Mouse (Mus musculus) C2C12 (cell line): ENCODE results near the gene Ppp2r5a. TPM values are rescaled to one million over a fixed set of nuclear protein-coding genes. Genes with fewer than 3 reads are reported as not detected.
A peak's percentile ranks its signal among the peaks of the same experiment; 100 is the strongest.

Experiments
- H3K27me3 ChIP-seq: one replicate; pipeline ENCODE4 v1.6.1; 2011; ENCODE audit not compliant: control insufficient read depth, insufficient read depth, insufficient read length
- H3K36me3 ChIP-seq: one replicate; pipeline ENCODE4 v1.6.1; 2011; ENCODE audit not compliant: control insufficient read depth, insufficient read depth
- H3K4me3 ChIP-seq: one replicate; pipeline ENCODE4 v1.5.1; 2011; ENCODE audit warnings: mild to moderate bottlenecking, control low read depth; ENCODE audit not compliant: poor library complexity, insufficient read depth, severe bottlenecking
- H3K79me2 ChIP-seq: one replicate; pipeline ENCODE4 v1.6.1; 2011; ENCODE audit not compliant: control insufficient read depth, insufficient read depth
- H3K79me3 ChIP-seq: one replicate; pipeline ENCODE4 v1.6.1; 2011; ENCODE audit warnings: low read depth, control low read depth
- H3ac ChIP-seq: one replicate; pipeline ENCODE3; 2011; ENCODE audit warnings: low read depth; ENCODE audit not compliant: control insufficient read depth, insufficient read length
- CEBPB ChIP-seq: IDR thresholded peaks from one replicate; pipeline ENCODE4 v1.6.1; 2011; ENCODE audit warnings: low read depth, mild to moderate bottlenecking, control low read depth, moderate library complexity
- CTCF ChIP-seq: IDR thresholded peaks from one replicate; pipeline ENCODE4 v1.5.1; 2011; ENCODE audit not compliant: control insufficient read depth, insufficient read depth, insufficient read length
- FOSL1 ChIP-seq: IDR thresholded peaks from one replicate; pipeline ENCODE4 v1.8.0; 2011; ENCODE audit warnings: mild to moderate bottlenecking, low read length; ENCODE audit not compliant: poor library complexity, insufficient read depth, severe bottlenecking
- MAX ChIP-seq: IDR thresholded peaks from one replicate; pipeline ENCODE4 v1.6.1; 2011; ENCODE audit warnings: mild to moderate bottlenecking, control low read depth
- MYOD1 ChIP-seq: IDR thresholded peaks from one replicate; pipeline ENCODE4 v1.6.1; 2011; ENCODE audit warnings: low read depth; ENCODE audit not compliant: control insufficient read depth, insufficient read length
- MYOG ChIP-seq: IDR thresholded peaks from one replicate; pipeline ENCODE4 v1.6.1; 2011; ENCODE audit not compliant: control insufficient read depth, insufficient read length; ENCODE audit errors: extremely low read depth
- USF1 ChIP-seq: IDR thresholded peaks from one replicate; pipeline ENCODE4 v1.6.1; 2011; ENCODE audit warnings: low read depth, mild to moderate bottlenecking, control low read depth, moderate library complexity
- polyA plus RNA-seq: library from polyadenylated mRNA; unstranded; fragments of >200 nt; fragmentation: generic; extraction: Trizol; gene quantifications from one replicate; pipeline ENCODE4 v1.2.1, GENCODE M21; 2012; ENCODE audit warnings: missing spikeins

The Ppp2r5a gene
- polyA plus RNA-seq, 1 experiment, result 21.5 TPM

DNA sequence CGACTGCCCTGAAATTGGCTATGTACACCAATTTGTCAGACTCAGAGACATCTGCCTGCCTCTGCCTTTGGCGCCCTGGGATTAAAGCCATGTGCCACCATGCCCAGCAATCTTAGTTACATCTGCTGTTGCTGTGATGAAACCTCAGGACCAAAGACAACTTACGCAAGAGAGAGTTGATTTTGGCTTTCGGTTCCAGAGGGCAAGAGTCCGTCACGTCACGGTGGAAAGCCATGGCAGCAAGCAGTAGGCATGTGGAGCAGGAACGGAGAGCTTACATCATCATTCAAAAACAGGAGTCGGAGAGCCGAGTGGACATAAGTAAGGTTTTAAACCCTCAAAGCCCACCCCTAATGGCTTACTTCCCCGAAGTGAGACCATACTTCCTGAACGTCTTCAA, 42.3 kb upstream of the Ppp2r5a start:
- TF ChIP-seq MYOG (no peak), CEBPB (peak; percentile 8)
- H3ac ChIP-seq, result no peak overlapping the region
- H3K4me3 ChIP-seq, result no peak overlapping the region

GRCm38 (mm10) chr1:191444467-191444866, 41.4 kb upstream of the Ppp2r5a start:
- no peaks in the 10 kb centered on the region for H3K27me3 ChIP-seq
- H3K36me3 ChIP-seq, result no peaks in the 10 kb centered on the region
- H3K4me3 ChIP-seq, result no peak overlapping the region
- TF ChIP-seq MYOD1, result no peak
- no peak for TF ChIP-seq USF1
- no peak for TF ChIP-seq CTCF
- TF ChIP-seq MAX, result no peak
- no peak for TF ChIP-seq CEBPB
- no peak for TF ChIP-seq MYOG
- TF ChIP-seq FOSL1, result no peak
- no peaks in the 10 kb centered on the region for H3K79me3 ChIP-seq
- H3ac ChIP-seq, result no peak overlapping the region
- no peaks in the 10 kb centered on the region for H3K79me2 ChIP-seq

More for the DNA sequence above, 42.3 kb upstream of the Ppp2r5a start:
- no peaks in the 10 kb centered on the region for H3K79me2 ChIP-seq
- H3K79me3 ChIP-seq, result no peaks in the 10 kb centered on the region
- H3K36me3 ChIP-seq, result no peaks in the 10 kb centered on the region
- H3K27me3 ChIP-seq, result no peaks in the 10 kb centered on the region

- Histone ChIP-seq H3K4me3 (no peak overlapping the region), H3ac (no peak overlapping the region), H3K27me3 (no peaks in the 10 kb centered on the region), H3K36me3 (no peaks in the 10 kb centered on the region), H3K79me2 (no peaks in the 10 kb centered on the region), H3K79me3 (no peaks in the 10 kb centered on the region)
- TF ChIP-seq USF1, result no peak
- TF ChIP-seq MAX, result no peak
- no peak for TF ChIP-seq CTCF
- TF ChIP-seq MYOD1, result no peak
- TF ChIP-seq FOSL1, result no peak
- no peak for TF ChIP-seq MYOG
- TF ChIP-seq CEBPB, result no peak
Measured at GRCm38 (mm10) chr1:191439011-191439410, 35.9 kb upstream of the Ppp2r5a start.

DNA sequence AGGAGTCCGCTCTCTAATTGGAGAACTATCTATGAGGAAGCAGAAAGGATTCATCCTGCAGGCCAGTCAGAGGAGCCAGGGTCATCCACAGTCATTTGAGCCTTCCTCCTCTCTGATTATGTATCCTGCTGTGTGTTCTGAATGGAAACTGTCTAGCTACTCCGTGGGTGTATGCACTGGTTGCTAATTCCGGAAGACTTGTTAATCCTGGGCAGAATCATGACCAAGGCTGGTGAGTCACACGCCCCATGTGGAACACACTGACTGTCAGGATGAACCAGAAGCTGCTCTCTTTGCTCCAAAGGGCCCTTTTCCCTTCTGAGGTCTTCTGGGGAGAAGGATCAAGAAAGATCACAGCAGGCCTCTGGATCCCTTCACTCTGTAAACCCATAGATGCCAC, 35.5 kb upstream of the Ppp2r5a start:
- H3K27me3 ChIP-seq, result no peaks in the 10 kb centered on the region
- peak; percentile 13 for TF ChIP-seq USF1
- TF ChIP-seq FOSL1, result peak; percentile 6
- no peak for TF ChIP-seq MYOG
- TF ChIP-seq CTCF, result no peak
- TF ChIP-seq MYOD1, result no peak
- no peaks in the 10 kb centered on the region for H3K79me2 ChIP-seq
- H3K4me3 ChIP-seq, result no peak overlapping the region
- H3ac ChIP-seq, result no peak overlapping the region
- no peaks in the 10 kb centered on the region for H3K36me3 ChIP-seq
- H3K79me3 ChIP-seq, result no peaks in the 10 kb centered on the region

DNA sequence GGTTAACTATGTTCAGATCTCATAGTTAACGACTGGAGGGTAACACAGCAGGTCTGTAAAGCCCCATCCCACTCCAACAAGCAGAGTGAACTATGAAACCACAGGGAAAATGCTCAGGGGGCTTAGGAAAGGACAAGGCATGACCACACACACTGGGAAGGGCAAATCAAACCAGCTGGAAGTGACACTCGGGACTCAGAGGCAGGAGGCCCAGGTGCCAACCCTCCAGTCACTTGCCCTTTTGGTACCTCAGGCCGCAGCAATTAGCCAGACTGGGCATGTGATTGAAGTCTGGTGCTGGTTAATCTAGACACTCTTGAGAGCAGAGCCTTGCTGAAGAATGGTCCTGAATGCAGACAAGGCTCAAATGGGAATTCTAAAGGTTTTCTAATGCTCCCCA, 33.6 kb upstream of the Ppp2r5a start:
- TF ChIP-seq CTCF, result no peak
- no peak for TF ChIP-seq CEBPB
- no peak for TF ChIP-seq MYOG
- TF ChIP-seq FOSL1, result no peak
- no peak for TF ChIP-seq MYOD1
- TF ChIP-seq USF1, result no peak
- TF ChIP-seq MAX, result no peak
- Histone ChIP-seq H3K79me2 (no peaks in the 10 kb centered on the region), H3K27me3 (no peaks in the 10 kb centered on the region), H3ac (no peak overlapping the region), H3K4me3 (no peak overlapping the region), H3K79me3 (no peaks in the 10 kb centered on the region), H3K36me3 (no peaks in the 10 kb centered on the region)

DNA sequence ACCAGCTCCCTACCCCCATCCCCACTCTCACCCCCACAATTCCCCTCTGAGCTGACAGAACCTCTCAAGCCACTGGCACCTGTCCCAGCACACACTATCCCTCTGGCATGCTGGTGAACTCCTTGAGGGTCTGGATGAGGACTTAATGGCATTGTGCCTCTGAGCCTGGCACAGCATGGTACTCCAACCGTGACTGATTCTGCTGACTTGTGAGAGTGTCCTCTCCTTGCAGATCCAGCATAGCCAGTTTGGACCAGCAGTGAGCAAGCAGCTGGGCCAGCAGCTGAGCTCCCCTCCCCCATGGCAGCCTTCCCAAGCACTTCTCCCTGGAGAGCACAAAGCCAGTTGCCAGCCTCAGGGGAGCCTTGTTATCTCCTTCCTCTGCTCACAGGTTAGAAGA, 32.3 kb upstream of the Ppp2r5a start:
- Histone ChIP-seq H3ac (no peak overlapping the region), H3K27me3 (no peaks in the 10 kb centered on the region), H3K79me3 (no peaks in the 10 kb centered on the region), H3K79me2 (no peaks in the 10 kb centered on the region), H3K4me3 (no peak overlapping the region), H3K36me3 (no peaks in the 10 kb centered on the region)
- TF ChIP-seq USF1, result no peak
- TF ChIP-seq MAX, result no peak
- TF ChIP-seq CEBPB, result no peak
- no peak for TF ChIP-seq MYOG
